Mouse (Mus musculus): Measurements from ENCODE around the gene Tmem184b. TPM values are rescaled to one million over a fixed set of nuclear protein-coding genes. Genes with fewer than 3 reads are reported as not detected.

Tmem184b gene
- 8.4 TPM for polyA plus RNA-seq (2014; fragmentation: Illumina TruSeq; extraction: RNeasy Lipid Tissue Mini Kit (QIAGEN cat#74804); ENCODE audit: low read depth, low replicate concordance)

GRCm38 (mm10) chr15:79402836-79403762 is at the start of gene Tmem184b:
Tmem184b (minus strand) TSS chr15:79403569.

GRCm38 (mm10) chr15:79346051-79346793 is 57.1 kb downstream of the Tmem184b start, which contains the start of gene Maff:
Maff (plus strand) TSS chr15:79346621.

GRCm38 (mm10) chr15:79328058-79328938 is 75.1 kb downstream of the Tmem184b start, which contains the start of gene Pla2g6:
Pla2g6 (minus strand) TSS chr15:79328390.

Other genes with a start within 250 kb of the Tmem184b start
- 0.16 TPM for gene Sox10, start 238.3 kb downstream of the Tmem184b start, polyA plus RNA-seq (2014; fragmentation: Illumina TruSeq; extraction: RNeasy Lipid Tissue Mini Kit (QIAGEN cat#74804); ENCODE audit: low read depth, low replicate concordance)
- gene Pick1, start 174.4 kb downstream of the Tmem184b start, polyA plus RNA-seq (2014; fragmentation: Illumina TruSeq; extraction: RNeasy Lipid Tissue Mini Kit (QIAGEN cat#74804); ENCODE audit: low read depth, low replicate concordance): 24.6 TPM
- 1.3 TPM for gene Gm49486, start 174.2 kb downstream of the Tmem184b start, polyA plus RNA-seq (2014; fragmentation: Illumina TruSeq; extraction: RNeasy Lipid Tissue Mini Kit (QIAGEN cat#74804); ENCODE audit: low read depth, low replicate concordance)
- gene Slc16a8, start 148.8 kb downstream of the Tmem184b start, polyA plus RNA-seq (2014; fragmentation: Illumina TruSeq; extraction: RNeasy Lipid Tissue Mini Kit (QIAGEN cat#74804); ENCODE audit: low read depth, low replicate concordance): not detected
- gene Baiap2l2, start 118.0 kb downstream of the Tmem184b start, polyA plus RNA-seq (2014; fragmentation: Illumina TruSeq; extraction: RNeasy Lipid Tissue Mini Kit (QIAGEN cat#74804); ENCODE audit: low read depth, low replicate concordance): 7.9 TPM
- gene Pla2g6, start 75.2 kb downstream of the Tmem184b start, polyA plus RNA-seq (2014; fragmentation: Illumina TruSeq; extraction: RNeasy Lipid Tissue Mini Kit (QIAGEN cat#74804); ENCODE audit: low read depth, low replicate concordance): not detected
- 3.6 TPM for gene Maff, start 56.9 kb downstream of the Tmem184b start, polyA plus RNA-seq (2014; fragmentation: Illumina TruSeq; extraction: RNeasy Lipid Tissue Mini Kit (QIAGEN cat#74804); ENCODE audit: low read depth, low replicate concordance)
- 7.4 TPM for gene Csnk1e, start 52.0 kb upstream of the Tmem184b start, polyA plus RNA-seq (2014; fragmentation: Illumina TruSeq; extraction: RNeasy Lipid Tissue Mini Kit (QIAGEN cat#74804); ENCODE audit: low read depth, low replicate concordance)
- not detected for gene Kcnj4, start 101.7 kb upstream of the Tmem184b start, polyA plus RNA-seq (2014; fragmentation: Illumina TruSeq; extraction: RNeasy Lipid Tissue Mini Kit (QIAGEN cat#74804); ENCODE audit: low read depth, low replicate concordance)
- 17.9 TPM for gene Kdelr3, start 112.8 kb upstream of the Tmem184b start, polyA plus RNA-seq (2014; fragmentation: Illumina TruSeq; extraction: RNeasy Lipid Tissue Mini Kit (QIAGEN cat#74804); ENCODE audit: low read depth, low replicate concordance)
- gene Ddx17, start 143.2 kb upstream of the Tmem184b start, polyA plus RNA-seq (2014; fragmentation: Illumina TruSeq; extraction: RNeasy Lipid Tissue Mini Kit (QIAGEN cat#74804); ENCODE audit: low read depth, low replicate concordance): 534 TPM
- 0.82 TPM for gene Dmc1, start 201.5 kb upstream of the Tmem184b start, polyA plus RNA-seq (2014; fragmentation: Illumina TruSeq; extraction: RNeasy Lipid Tissue Mini Kit (QIAGEN cat#74804); ENCODE audit: low read depth, low replicate concordance)

Data from sigmoid colon, adult 10 weeks (tissue).